Mouse (Mus musculus) heart, postnatal 0 days (tissue): ENCODE measurements around the gene Mrpl4. TPM values are rescaled to one million over a fixed set of nuclear protein-coding genes. Genes with fewer than 3 reads are reported as not detected.

Source experiments
- ATAC-seq: fragments of 200-750 bp; cut with Nextera tagmentation; 2 replicates; pipeline ENCODE4 v1.8.0; 2017; ENCODE audit warnings: low read depth, moderate number of reproducible peaks, moderate library complexity; ENCODE audit not compliant: insufficient read depth
- DNase-seq: peaks from one replicate; pipeline ENCODE4 v3.0.0-alpha.2; 2016; ENCODE audit warnings: low spot score
- H3K27ac ChIP-seq: fragments of 300-500 bp; sonication (generic); 2 replicates; pipeline ENCODE4 v1.5.1; 2014; ENCODE audit warnings: low read depth, mild to moderate bottlenecking
- H3K27me3 ChIP-seq: fragments of 300-500 bp; sonication (generic); 2 replicates; pipeline ENCODE4 v1.6.1; 2014; ENCODE audit warnings: low read length, mixed read lengths; ENCODE audit not compliant: control insufficient read depth, insufficient read depth
- H3K36me3 ChIP-seq: fragments of 300-500 bp; sonication (generic); replicated peaks from 2 replicates; pipeline ENCODE4 v1.6.1; 2014; ENCODE audit warnings: low read length, mixed read lengths; ENCODE audit not compliant: control insufficient read depth, insufficient read depth
- H3K4me1 ChIP-seq: fragments of 300-500 bp; sonication (generic); 2 replicates; pipeline ENCODE4 v1.6.1; 2014; ENCODE audit warnings: antibody characterized with exemption; ENCODE audit not compliant: control insufficient read depth, insufficient read depth
- H3K4me2 ChIP-seq: fragments of 300-500 bp; sonication (generic); 2 replicates; pipeline ENCODE4 v1.6.1; 2014; ENCODE audit warnings: low read depth, mild to moderate bottlenecking, low read length, moderate library complexity
- H3K4me3 ChIP-seq: fragments of 300-500 bp; sonication (generic); 2 replicates; pipeline ENCODE4 v1.5.1; 2014; ENCODE audit warnings: low read depth, low read length
- H3K9ac ChIP-seq: fragments of 300-500 bp; sonication (generic); replicated peaks from 2 replicates; pipeline ENCODE4 v1.6.1; 2014; ENCODE audit warnings: low read depth, low read length, mixed read lengths
- H3K9me3 ChIP-seq: fragments of 300-500 bp; sonication (generic); replicated peaks from 2 replicates; pipeline ENCODE4 v1.6.1; 2016; ENCODE audit warnings: low read length; ENCODE audit not compliant: control insufficient read depth
- CTCF ChIP-seq: IDR thresholded peaks from 2 replicates; pipeline ENCODE4 v1.5.1; 2016; ENCODE audit warnings: antibody characterized with exemption, control low read depth, low read depth
- EP300 ChIP-seq: IDR thresholded peaks from 2 replicates; pipeline ENCODE4 v1.6.1; 2016; ENCODE audit warnings: antibody characterized with exemption, low read depth
- WGBS: fragments of 180-500 bp; shearing (Covaris S2); extraction: QIAGEN DNeasy Blood & Tissue Kit; methylation state at CpG from one replicate; pipeline ENCODE4 v1.1.7; 2014; 5-methylcytosine and 5-hydroxymethylcytosine counted together
- polyA plus RNA-seq: library from polyadenylated mRNA; unstranded; fragments of >200 nt; fragmentation: Nextera tagmentation; extraction: Ambion mirVana; gene quantifications from 2 replicates; pipeline ENCODE4 v1.2.1, GENCODE M21; 2015
- total RNA-seq: library from RNA; depleted of rRNA; stranded (reverse); fragments of >200 nt; gene quantifications from 2 replicates; pipeline ENCODE4 v1.2.3, GENCODE M21; 2014; ENCODE audit warnings: low replicate concordance

The Mrpl4 gene
- total and polyA plus RNA-seq, 2 experiments from 2014 or later, result 193 to 239 TPM

GRCm38 (mm10) chr9:21031896-21032351 lies 29.4 kb downstream of the Mrpl4 start, which contains the start of gene Icam5:
Icam5 (plus strand) TSS chr9:21032073.
- H3K4me3 ChIP-seq, result peak within 1 kb of the TSS; percentile 54
- H3K9ac ChIP-seq, result 0 out of 2 replicates have a peak within 1 kb of the TSS, but pooled peaks have one; percentile 1
- ATAC-seq (no peak), DNase-seq (no peak)
- WGBS, result 3% methylated on average over 34 of the region's 35 CpGs
- TF ChIP-seq EP300 (no peak), CTCF (no peak)
- peaks cover 44% of the 10 kb centered on the region for H3K4me1 ChIP-seq
- no peak within 1 kb of the TSS for H3K27ac ChIP-seq
- H3K9me3 ChIP-seq, result no peaks in the 10 kb centered on the region
- 0 out of 2 replicates have a peak, but pooled peaks cover 5% of the 10 kb centered on the region for H3K36me3 ChIP-seq
- H3K4me2 ChIP-seq, result peak within 1 kb of the TSS; percentile 84
- H3K27me3 ChIP-seq, result peaks cover 63% of the 10 kb centered on the region

- Histone ChIP-seq H3K9me3 (no peaks in the 10 kb centered on the region), H3K4me2 (peak overlapping the region; percentile 84), H3K27me3 (peaks cover 64% of the 10 kb centered on the region), H3K36me3 (0 out of 2 replicates have a peak, but pooled peaks cover 5% of the 10 kb centered on the region), H3K27ac (no peak overlapping the region), H3K4me3 (peak overlapping the region; percentile 54), H3K9ac (no peak overlapping the region), H3K4me1 (peaks cover 49% of the 10 kb centered on the region)
- no peak for TF ChIP-seq CTCF
- TF ChIP-seq EP300, result no peak
- DNase-seq, result no peak
- WGBS, result 5% methylated on average over 7 of the region's 7 CpGs
- ATAC-seq, result no peak
These were observed 30.0 kb downstream of the Mrpl4 start for GRCm38 (mm10) chr9:21032491-21032890.

DNA sequence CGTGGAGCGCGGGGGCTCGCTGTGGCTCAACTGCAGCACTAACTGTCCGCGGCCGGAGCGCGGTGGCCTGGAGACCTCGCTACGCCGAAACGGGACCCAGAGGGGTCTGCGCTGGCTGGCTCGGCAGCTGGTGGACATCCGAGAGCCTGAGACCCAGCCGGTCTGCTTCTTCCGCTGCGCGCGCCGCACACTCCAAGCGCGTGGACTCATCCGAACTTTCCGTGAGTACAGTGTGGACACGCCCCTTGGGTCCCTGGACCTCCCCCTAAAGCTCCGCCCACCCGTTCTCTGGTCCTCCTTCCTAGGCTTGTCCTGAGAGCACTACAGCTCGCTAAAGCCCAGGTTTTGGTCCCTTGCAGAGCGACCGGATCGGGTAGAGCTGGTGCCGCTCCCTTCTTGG lies 30.6 kb downstream of the Mrpl4 start:
- TF ChIP-seq CTCF (no peak), EP300 (no peak)
- Histone ChIP-seq H3K36me3 (no peaks in the 10 kb centered on the region), H3K27ac (no peak overlapping the region), H3K9me3 (no peaks in the 10 kb centered on the region), H3K27me3 (peaks cover 67% of the 10 kb centered on the region), H3K4me1 (peaks cover 54% of the 10 kb centered on the region), H3K4me2 (peak overlapping the region; percentile 84), H3K9ac (peak overlapping the region; percentile 1; the same call in 1 of the 2 replicates), H3K4me3 (peak overlapping the region; percentile 48)
- DNase-seq, result peak; percentile 81
- ATAC-seq, result peak; percentile 38
- under 1% methylated on average over 34 of the region's 34 CpGs for WGBS

GRCm38 (mm10) chr9:21034481-21035085 lies 32.0 kb downstream of the Mrpl4 start:
- DNase-seq (no peak), ATAC-seq (no peak)
- TF ChIP-seq CTCF, result no peak
- no peak for TF ChIP-seq EP300
- peaks cover 76% of the 10 kb centered on the region for H3K27me3 ChIP-seq
- peaks cover 46% of the 10 kb centered on the region for H3K4me1 ChIP-seq
- H3K9me3 ChIP-seq, result no peaks in the 10 kb centered on the region
- H3K4me2 ChIP-seq, result no peak overlapping the region
- H3K4me3 ChIP-seq, result no peak overlapping the region
- no peaks in the 10 kb centered on the region for H3K36me3 ChIP-seq
- no peak overlapping the region for H3K9ac ChIP-seq
- H3K27ac ChIP-seq, result no peak overlapping the region
- WGBS, result 9% methylated on average over 17 of the region's 17 CpGs

DNA sequence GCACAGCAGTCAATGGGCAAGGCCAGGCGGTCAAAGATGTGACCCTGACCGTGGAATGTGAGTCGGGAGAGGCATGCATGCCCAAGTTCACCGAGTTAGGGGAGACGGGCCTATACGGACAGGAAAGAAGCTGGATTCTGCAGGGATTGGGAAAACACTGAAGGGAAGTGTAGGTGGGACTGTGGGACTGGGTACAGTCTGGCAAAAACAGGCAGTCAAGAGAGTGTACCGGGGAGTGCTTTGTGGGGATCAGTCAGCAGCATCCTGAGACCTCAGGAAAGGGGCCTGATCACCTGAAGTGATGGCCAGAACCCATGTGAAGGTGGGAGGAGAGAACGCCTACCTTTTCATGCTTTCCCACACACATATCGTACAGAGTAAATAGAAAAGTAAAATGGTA lies 33.0 kb downstream of the Mrpl4 start:
- Histone ChIP-seq H3K9me3 (no peaks in the 10 kb centered on the region), H3K9ac (no peak overlapping the region), H3K4me3 (no peak overlapping the region), H3K27me3 (peaks cover 76% of the 10 kb centered on the region), H3K4me1 (peaks cover 36% of the 10 kb centered on the region), H3K4me2 (no peak overlapping the region), H3K36me3 (no peaks in the 10 kb centered on the region), H3K27ac (no peak overlapping the region)
- ATAC-seq (no peak), DNase-seq (no peak)
- TF ChIP-seq CTCF, result no peak
- TF ChIP-seq EP300, result no peak
- WGBS, result 37% methylated on average over 9 of the region's 9 CpGs
